Mouse (Mus musculus) thymus, adult 2 months (tissue): ENCODE results near the gene Tle6. TPM values are rescaled to one million over a fixed set of nuclear protein-coding genes. Genes with fewer than 3 reads are reported as not detected.
"Not testable (repeated sequence)": the region's sequence is repeated elsewhere in the genome, so short reads cannot be mapped to it uniquely, and the experiment has no call there.

Experiments
- DNase-seq: peaks from one replicate; pipeline ENCODE4 v3.0.0; 2021
- H3K27ac ChIP-seq: fragments of 200-500 bp; 2 replicates; pipeline ENCODE4 v1.5.1; 2012; ENCODE audit warnings: low read length, control low read depth; ENCODE audit not compliant: control insufficient read depth, insufficient read depth
- H3K27me3 ChIP-seq: fragments of 200-500 bp; 2 replicates; pipeline ENCODE4 v1.6.1; 2012; ENCODE audit warnings: mild to moderate bottlenecking, low read length, moderate library complexity, mixed read lengths; ENCODE audit not compliant: control insufficient read depth, insufficient read depth
- H3K36me3 ChIP-seq: fragments of 200-500 bp; 2 replicates; pipeline ENCODE4 v1.6.1; 2012; ENCODE audit warnings: mild to moderate bottlenecking, low read length, moderate library complexity; ENCODE audit not compliant: control insufficient read depth, insufficient read depth
- H3K4me1 ChIP-seq: fragments of 200-500 bp; replicated peaks from 2 replicates; pipeline ENCODE4 v1.6.1; 2012; ENCODE audit warnings: low read length; ENCODE audit not compliant: control insufficient read depth, insufficient read depth
- H3K4me3 ChIP-seq: fragments of 200-500 bp; 2 replicates; pipeline ENCODE4 v1.5.1; 2012; ENCODE audit warnings: mild to moderate bottlenecking, low read length, control low read depth, moderate library complexity; ENCODE audit not compliant: control insufficient read depth, insufficient read depth
- CTCF ChIP-seq: fragments of 200-500 bp; IDR thresholded peaks from 2 replicates; pipeline ENCODE4 v1.5.1; 2012; ENCODE audit warnings: mild to moderate bottlenecking, control low read depth, low read length, moderate library complexity, borderline replicate concordance; ENCODE audit not compliant: control insufficient read depth, poor library complexity, insufficient read depth; ENCODE audit errors: extremely low read depth
- POLR2A ChIP-seq: fragments of 200-500 bp; IDR thresholded peaks from 2 replicates; pipeline ENCODE4 v1.6.1; 2012; ENCODE audit warnings: mild to moderate bottlenecking, low read length, control low read depth, moderate library complexity; ENCODE audit not compliant: control insufficient read depth, poor library complexity, insufficient read depth; ENCODE audit errors: extremely low read depth
- WGBS: fragments of 180-500 bp; shearing (Covaris S2); methylation state at CpG from one replicate; pipeline ENCODE4 v1.1.7; 2018; 5-methylcytosine and 5-hydroxymethylcytosine counted together
- polyA plus RNA-seq: library from polyadenylated mRNA; depleted of rRNA; stranded (reverse); fragments of >200 nt; gene quantifications from 2 replicates; pipeline ENCODE4 v1.2.3, GENCODE M21; 2012

Gene Tle6
- polyA plus RNA-seq, 1 experiment: 28.8 TPM

DNA sequence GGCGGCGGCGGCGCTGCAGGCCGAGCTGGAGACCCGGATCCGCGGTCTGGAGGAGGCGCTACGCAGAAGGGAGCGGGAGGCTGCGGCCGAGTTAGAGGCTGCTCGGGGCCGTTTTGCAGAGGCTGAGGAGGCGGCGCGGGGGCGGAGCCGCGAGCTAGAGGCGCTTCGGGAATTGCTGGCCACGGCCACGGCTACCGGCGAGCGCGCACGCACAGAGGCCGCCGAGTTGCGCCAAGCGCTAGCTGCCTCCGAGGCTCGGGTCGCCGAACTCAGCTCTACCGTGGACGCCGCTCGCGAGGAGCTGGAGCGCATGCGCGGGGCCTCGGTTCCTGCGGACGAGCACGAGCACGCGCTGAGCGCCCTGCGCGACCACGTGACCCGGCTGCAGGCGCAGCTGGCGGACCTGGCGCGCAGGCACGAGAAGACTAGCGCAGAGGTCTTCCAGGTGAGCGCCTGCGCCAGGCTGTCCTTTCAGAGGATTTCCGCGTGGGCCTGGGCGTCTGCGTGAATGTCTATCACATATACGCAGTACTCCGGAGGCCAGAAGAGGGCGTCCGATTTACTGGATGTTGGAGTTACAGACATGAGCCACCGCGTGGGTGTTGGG, 42.7 kb upstream of the Tle6 start:
- DNase-seq: peak; percentile 96
- Histone ChIP-seq H3K4me3 (peak overlapping the region; percentile 53), H3K27me3 (no peaks in the 10 kb centered on the region), H3K4me1 (peaks cover 9% of the 10 kb centered on the region), H3K36me3 (no peaks in the 10 kb centered on the region), H3K27ac (peak overlapping the region; percentile 23)
- under 1% methylated on average over 66 of the region's 75 CpGs for WGBS
- TF ChIP-seq POLR2A: peak; percentile 96
- peak; percentile 64 for TF ChIP-seq CTCF

DNA sequence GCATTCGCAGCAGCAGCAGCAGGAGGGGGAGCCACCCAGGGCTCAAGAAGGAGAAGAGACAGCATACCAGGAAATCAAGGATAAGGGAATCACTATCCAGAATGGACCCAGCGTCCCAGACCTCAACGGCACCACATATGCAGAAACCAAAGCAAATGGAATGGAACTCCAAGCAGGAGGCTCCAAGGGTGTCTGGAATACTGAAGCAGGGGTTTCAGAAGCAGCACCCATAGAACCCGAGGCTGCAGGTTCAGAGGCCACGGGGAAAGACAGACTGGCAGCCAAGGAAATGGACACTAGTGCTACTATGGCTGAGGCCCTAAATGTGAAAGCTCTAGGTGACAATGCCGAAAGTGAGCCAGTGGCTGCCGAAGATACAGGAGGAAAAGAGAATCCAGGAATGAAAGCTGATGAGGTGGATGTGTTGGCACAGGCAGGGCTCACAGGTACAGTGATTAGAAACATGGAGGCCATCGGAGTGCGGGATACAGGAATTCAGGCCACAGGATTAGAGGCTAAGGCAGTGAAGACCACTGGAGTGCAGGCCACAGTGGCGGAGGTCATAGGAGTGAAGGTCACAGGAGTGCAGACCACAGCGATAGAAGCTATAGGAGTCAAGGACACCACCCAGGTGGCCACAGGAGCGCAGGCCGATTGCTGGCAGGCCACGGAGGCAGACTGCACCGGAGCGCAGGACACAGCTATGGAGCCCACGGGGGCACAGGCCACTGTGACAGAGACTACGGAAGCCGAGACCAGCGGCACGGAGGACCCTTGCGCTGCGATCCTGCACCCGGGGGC, 42.0 kb upstream of the Tle6 start:
- 0 out of 2 replicates have a peak overlapping the region, but pooled peaks have one; percentile 4 for H3K27ac ChIP-seq
- H3K27me3 ChIP-seq: no peaks in the 10 kb centered on the region
- 20% methylated on average over 24 of the region's 24 CpGs for WGBS
- no peak for TF ChIP-seq POLR2A
- TF ChIP-seq CTCF: no peak
- peaks cover 9% of the 10 kb centered on the region for H3K4me1 ChIP-seq
- H3K36me3 ChIP-seq: no peaks in the 10 kb centered on the region
- peak overlapping the region; percentile 53 for H3K4me3 ChIP-seq
- no peak for DNase-seq

DNA sequence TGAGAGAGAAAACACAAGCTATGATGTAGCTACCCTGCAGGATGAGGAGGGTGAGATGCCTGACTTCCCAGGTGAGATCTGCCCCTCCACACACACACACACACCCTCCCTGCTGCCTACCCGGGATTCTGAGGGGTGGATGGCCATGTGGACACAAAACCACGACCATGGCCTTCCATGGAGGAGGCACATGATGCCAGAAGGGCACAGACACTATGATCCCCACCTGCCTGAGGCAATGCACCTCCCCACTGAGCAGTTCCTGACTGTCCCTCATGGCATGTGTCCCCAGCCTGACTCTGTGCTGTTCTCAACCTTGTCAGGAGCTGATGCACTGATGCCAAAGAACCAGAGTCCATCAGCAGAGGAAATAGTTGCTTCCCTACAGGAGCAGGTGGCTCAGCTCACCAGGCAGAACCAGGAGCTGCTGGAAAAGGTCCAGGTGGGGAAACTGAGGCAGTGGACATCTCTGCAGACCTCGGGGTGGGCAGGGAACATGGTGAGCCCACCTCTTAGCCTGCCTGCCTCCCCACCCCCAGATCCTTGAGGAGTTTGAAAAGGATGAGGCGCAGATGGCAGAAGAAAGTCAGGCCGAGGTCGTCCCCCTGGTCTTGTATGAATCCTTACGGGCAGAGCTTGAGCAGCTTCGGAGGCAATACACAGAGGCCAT, 41.2 kb upstream of the Tle6 start:
- Histone ChIP-seq H3K27ac (no peak overlapping the region), H3K4me1 (peaks cover 9% of the 10 kb centered on the region), H3K4me3 (no peak overlapping the region), H3K36me3 (no peaks in the 10 kb centered on the region), H3K27me3 (no peaks in the 10 kb centered on the region)
- peak; percentile 3 for DNase-seq
- 93% methylated on average over 8 of the region's 8 CpGs for WGBS
- no peak for TF ChIP-seq CTCF

DNA sequence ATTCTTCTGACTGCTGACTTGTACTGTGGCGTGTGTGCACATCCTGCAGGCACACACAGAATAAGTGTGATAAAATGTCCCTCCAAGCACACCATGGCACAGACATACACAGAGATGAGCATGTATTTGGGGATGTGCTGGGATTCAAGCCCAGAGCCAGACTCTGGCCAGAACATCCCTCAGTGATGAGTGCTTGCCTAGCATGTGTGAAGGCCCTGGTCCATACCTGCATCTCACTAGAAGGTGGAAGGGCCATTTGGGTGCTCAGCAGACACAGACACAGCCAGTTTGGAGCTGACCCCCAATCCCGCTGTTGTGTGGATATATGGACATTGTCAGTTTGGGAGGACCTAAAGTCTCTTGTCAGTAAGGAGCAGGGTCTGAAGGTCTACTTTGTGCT, 40.7 kb upstream of the Tle6 start:
- WGBS: 96% methylated on average over 2 of the region's 2 CpGs
- no peaks in the 10 kb centered on the region for H3K27me3 ChIP-seq
- no peak overlapping the region for H3K27ac ChIP-seq
- H3K4me3 ChIP-seq: no peak overlapping the region
- no peak for TF ChIP-seq POLR2A
- TF ChIP-seq CTCF: no peak
- H3K4me1 ChIP-seq: peaks cover 9% of the 10 kb centered on the region
- no peaks in the 10 kb centered on the region for H3K36me3 ChIP-seq
- DNase-seq: no peak

DNA sequence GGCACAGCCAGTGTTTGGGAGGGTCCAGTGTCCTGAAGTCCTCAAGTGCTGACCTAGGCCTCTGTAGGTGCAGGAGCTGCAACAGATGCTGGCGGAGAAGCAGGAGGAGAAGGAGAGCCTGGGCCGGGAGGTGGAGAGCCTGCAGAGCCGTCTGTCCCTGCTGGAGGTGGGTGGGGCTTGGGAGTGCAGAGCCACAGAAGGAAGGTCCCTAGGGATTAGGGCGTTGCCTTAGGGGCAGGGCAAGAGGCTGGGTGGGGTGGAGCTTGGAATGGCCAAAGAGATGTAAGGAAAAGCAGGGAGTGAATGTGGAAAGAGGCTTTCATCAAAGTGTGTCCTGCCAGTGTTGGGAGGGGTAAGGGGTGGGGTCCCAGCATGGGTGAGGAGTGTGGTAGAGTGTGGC, 40.0 kb upstream of the Tle6 start:
- H3K27me3 ChIP-seq, H3K36me3 ChIP-seq, DNase-seq, H3K4me1 ChIP-seq, H3K4me3 ChIP-seq, H3K27ac ChIP-seq: not testable (repeated sequence)
- 92% methylated on average over 4 of the region's 4 CpGs for WGBS

DNA sequence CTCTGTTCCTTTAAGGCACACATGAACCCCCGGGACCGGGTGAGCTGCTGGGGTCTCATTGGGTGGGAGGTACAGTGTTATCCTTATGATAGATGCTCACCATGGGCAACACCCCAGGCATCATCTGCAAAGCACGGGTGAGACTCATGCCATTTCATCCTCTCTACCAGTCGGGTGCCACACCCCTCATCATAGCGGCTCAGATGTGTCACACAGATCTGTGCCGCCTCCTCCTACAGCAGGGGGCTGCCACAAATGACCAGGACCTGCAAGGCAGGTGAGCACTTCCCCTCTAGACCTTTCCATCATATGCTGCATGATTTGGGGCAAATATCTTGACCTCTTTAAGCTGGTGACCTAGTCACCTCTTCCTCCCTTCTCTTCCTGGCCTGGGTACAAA, 37.2 kb upstream of the Tle6 start:
- no peak overlapping the region for H3K4me3 ChIP-seq
- no peak for DNase-seq
- WGBS: 79% methylated on average over 6 of the region's 6 CpGs
- H3K27ac ChIP-seq: no peak overlapping the region
- H3K27me3 ChIP-seq: no peaks in the 10 kb centered on the region
- peaks cover 18% of the 10 kb centered on the region for H3K4me1 ChIP-seq
- no peaks in the 10 kb centered on the region for H3K36me3 ChIP-seq
- TF ChIP-seq CTCF (no peak), POLR2A (no peak)
